Mouse (Mus musculus) liver, embryonic 14.5 days (tissue): ENCODE results near the gene Tnnt3. TPM values are rescaled to one million over a fixed set of nuclear protein-coding genes. Genes with fewer than 3 reads are reported as not detected.

Source experiments
- ATAC-seq: fragments of 200-750 bp; cut with Nextera tagmentation; 2 replicates; pipeline ENCODE4 v1.8.0; 2017; ENCODE audit warnings: moderate number of reproducible peaks, mild to moderate bottlenecking, moderate library complexity; ENCODE audit not compliant: insufficient read depth
- DNase-seq, 3 experiments: peaks; one replicate each; pipeline ENCODE4 v3.0.0-alpha.2; 2012 to 2013; ENCODE audit warnings: low read depth in 3 of 3, low spot score in 3 of 3
- H3K27ac ChIP-seq: fragments of 300-500 bp; sonication (generic); 2 replicates; pipeline ENCODE4 v1.5.1; 2014; ENCODE audit warnings: moderate library complexity, mild to moderate bottlenecking, control low read depth, inconsistent platforms
- H3K27me3 ChIP-seq: fragments of 300-500 bp; sonication (generic); 2 replicates; pipeline ENCODE4 v1.6.1; 2014; ENCODE audit warnings: mild to moderate bottlenecking, low read length, moderate library complexity; ENCODE audit not compliant: control insufficient read depth, insufficient read depth
- H3K36me3 ChIP-seq: fragments of 300-500 bp; sonication (generic); replicated peaks from 2 replicates; pipeline ENCODE4 v1.6.1; 2014; ENCODE audit warnings: low read depth; ENCODE audit not compliant: control insufficient read depth, insufficient read depth
- H3K4me1 ChIP-seq, 2 experiments: fragments of 200-500 bp in 1 of 2; fragments of 300-500 bp in 1 of 2; sonication (generic) in 1 of 2; replicated peaks; 2 replicates each; pipeline ENCODE4 v1.6.1; 2012 to 2014; ENCODE audit warnings: antibody characterized with exemption in 1 of 2, inconsistent platforms in 1 of 2, low read length in 1 of 2; ENCODE audit not compliant: control insufficient read depth in 2 of 2, insufficient read depth in 2 of 2
- H3K4me2 ChIP-seq: fragments of 300-500 bp; sonication (generic); 2 replicates; pipeline ENCODE4 v1.6.1; 2014; ENCODE audit warnings: low read depth, mild to moderate bottlenecking, control low read depth, moderate library complexity
- H3K4me3 ChIP-seq, 2 experiments: fragments of 200-500 bp in 1 of 2; fragments of 300-500 bp in 1 of 2; sonication (generic) in 1 of 2; 2 replicates each; pipeline ENCODE4 v1.5.1; 2012 to 2014; ENCODE audit warnings: low read depth in 2 of 2, low read length in 2 of 2, mild to moderate bottlenecking in 2 of 2, control low read depth in 1 of 2, inconsistent platforms in 1 of 2, moderate library complexity in 1 of 2; ENCODE audit not compliant: insufficient read depth in 1 of 2
- H3K9ac ChIP-seq: fragments of 300-500 bp; sonication (generic); replicated peaks from 2 replicates; pipeline ENCODE4 v1.6.1; 2014; ENCODE audit warnings: mild to moderate bottlenecking, control low read depth, moderate library complexity
- H3K9me3 ChIP-seq: fragments of 300-500 bp; sonication (generic); 2 replicates; pipeline ENCODE4 v1.6.1; 2016; ENCODE audit warnings: low read length, mixed read lengths; ENCODE audit not compliant: control insufficient read depth
- CTCF ChIP-seq: IDR thresholded peaks from 2 replicates; pipeline ENCODE4 v1.5.1; 2016; ENCODE audit warnings: antibody characterized with exemption, low read depth, control low read depth
- EP300 ChIP-seq: IDR thresholded peaks from 2 replicates; pipeline ENCODE4 v1.6.1; 2016; ENCODE audit warnings: antibody characterized with exemption, low read depth
- WGBS: fragments of 180-500 bp; shearing (Covaris S2); extraction: QIAGEN DNeasy Blood & Tissue Kit; methylation state at CpG from one replicate; pipeline ENCODE4 v1.1.7; 2014; ENCODE audit not compliant: insufficient replicate concordance; 5-methylcytosine and 5-hydroxymethylcytosine counted together
- polyA plus RNA-seq, 2 experiments: library from polyadenylated mRNA; depleted of rRNA in 1 of 2; stranded (reverse) in 1 of 2; unstranded in 1 of 2; fragments of >200 nt; fragmentation: Nextera tagmentation in 1 of 2; extraction: Ambion mirVana in 1 of 2; gene quantifications; 2 replicates each; pipeline versions ENCODE4 v1.2.1 to v1.2.3; 2012 to 2014

The Tnnt3 gene
- polyA plus RNA-seq, 2 experiments = 0.15 to 0.17 TPM

DNA sequence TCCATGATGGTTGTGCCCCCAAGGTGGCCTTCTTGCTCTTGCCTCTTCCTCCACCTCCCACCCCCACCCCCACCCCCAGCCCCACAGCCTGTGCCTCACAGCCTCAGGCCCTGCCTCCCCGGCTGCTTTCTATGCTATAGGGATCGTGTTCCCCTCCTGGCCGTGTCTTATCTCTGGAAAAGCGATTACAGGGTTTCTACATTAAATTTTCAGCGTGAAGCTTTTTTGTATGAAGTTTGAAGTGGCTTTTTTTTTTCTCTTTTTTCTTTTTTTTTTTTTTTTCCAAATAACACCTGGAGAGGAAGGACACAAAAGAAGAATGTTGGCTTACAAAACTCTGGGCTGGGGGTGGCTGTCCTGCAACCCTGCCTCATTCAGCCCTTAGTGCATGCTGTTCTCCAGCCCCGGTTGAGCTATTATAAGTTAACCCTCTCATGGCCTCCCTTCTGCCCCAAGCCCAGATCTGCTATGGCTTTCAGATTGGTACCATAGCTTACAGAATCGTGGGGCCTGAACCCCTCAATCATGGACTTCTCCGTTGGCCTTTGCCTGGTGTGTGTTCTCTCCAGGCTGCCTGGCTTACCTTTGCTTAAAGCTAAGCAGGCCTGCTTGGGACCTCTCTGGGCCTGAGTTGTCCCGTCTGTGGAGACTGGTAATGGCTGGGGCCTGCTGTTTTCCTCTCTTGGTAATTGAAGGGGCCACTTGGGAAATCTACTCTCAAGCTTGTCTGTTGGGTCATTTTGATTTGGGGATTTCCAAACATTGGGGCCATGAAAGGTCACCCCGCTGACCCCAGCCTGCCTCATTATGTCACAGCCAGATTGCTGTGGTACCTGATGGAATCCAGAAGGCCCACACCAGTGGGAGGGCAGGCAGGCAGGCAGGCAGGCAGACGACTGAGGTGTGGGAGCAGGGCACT, 55.0 kb downstream of the Tnnt3 start:
- 33% methylated on average over 11 of the region's 11 CpGs for WGBS
- Histone ChIP-seq H3K27me3 (no peaks in the 10 kb centered on the region), H3K27ac (no peak overlapping the region), H3K9ac (no peak overlapping the region), H3K4me2 (no peak overlapping the region), H3K4me3 (no peak overlapping the region), H3K4me1 (peaks cover 3 to 28% of the 10 kb centered on the region in 2 experiments; a peak in 3 of 4 replicates), H3K9me3 (no peaks in the 10 kb centered on the region), H3K36me3 (no peaks in the 10 kb centered on the region)
- ATAC-seq (no peak), DNase-seq (no peak)
- TF ChIP-seq CTCF (no peak), EP300 (no peak)

DNA sequence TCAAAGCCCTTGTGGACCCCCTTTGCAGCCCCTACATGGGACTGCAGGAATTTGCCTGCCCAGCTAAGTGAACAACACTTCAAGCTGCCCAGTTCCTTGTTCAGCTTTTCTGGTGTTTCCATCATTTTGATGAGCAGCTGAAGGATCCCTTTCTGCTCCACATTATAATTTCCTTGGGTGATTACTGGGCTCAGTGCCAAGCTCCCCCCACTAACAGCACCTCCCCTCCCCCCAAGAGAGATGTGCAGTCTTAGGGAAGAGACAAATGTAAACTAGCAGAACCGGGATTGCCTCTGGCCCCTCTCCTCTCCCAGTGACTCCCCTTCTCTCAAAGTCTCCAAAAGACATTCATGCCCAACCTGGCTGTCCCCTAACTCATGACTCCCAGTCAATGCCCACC, 56.0 kb downstream of the Tnnt3 start:
- 36% methylated on average over 1 of the region's 1 CpGs for WGBS

DNA sequence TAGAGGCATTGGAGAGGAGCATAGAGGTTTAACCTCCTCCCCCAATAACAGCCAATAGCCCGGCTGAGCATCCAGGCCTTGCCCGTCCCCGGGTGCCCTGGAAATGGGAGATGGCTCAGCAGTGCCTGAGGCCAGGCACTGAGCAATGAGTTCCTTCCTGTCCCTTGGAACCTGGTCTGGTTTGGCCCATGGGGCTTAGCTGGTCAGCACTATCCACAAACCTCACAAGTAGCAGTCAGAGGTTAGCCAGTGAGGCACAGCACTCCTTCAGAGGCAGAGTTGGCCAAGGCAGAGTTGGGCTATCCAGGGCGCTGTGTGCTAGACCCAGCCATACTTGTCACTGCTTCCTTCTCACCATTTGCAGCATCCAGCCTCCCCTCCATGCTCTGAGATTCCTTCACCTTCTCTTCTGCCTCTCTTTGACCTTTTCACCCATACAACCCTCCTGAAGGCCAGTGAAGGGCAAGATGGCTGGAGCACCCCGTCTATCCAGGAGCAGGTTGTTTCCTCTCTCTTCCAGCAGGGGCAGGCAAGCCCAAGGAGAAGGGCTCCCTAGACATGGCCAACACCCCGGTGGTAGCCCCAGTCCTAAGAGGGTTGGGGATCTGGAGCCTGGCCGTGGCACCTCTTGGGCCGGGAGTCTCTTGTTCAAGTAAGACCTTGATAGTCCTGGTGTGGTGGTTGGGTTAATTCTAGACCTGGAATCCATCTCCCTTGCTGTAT, 56.9 kb downstream of the Tnnt3 start:
- Histone ChIP-seq H3K27ac (no peak overlapping the region), H3K4me3 (no peak overlapping the region), H3K9me3 (no peaks in the 10 kb centered on the region), H3K4me2 (no peak overlapping the region), H3K4me1 (peaks cover 3 to 30% of the 10 kb centered on the region in 2 experiments; a peak in 3 of 4 replicates), H3K9ac (no peak overlapping the region), H3K36me3 (no peaks in the 10 kb centered on the region), H3K27me3 (no peaks in the 10 kb centered on the region)
- 60% methylated on average over 8 of the region's 8 CpGs for WGBS
- DNase-seq (no peak), ATAC-seq (no peak)
- no peak for TF ChIP-seq EP300
- TF ChIP-seq CTCF = no peak

More for the DNA sequence above, 56.0 kb downstream of the Tnnt3 start:
- no peaks in the 10 kb centered on the region for H3K36me3 ChIP-seq
- H3K9me3 ChIP-seq = no peaks in the 10 kb centered on the region
- no peak for DNase-seq
- no peak for TF ChIP-seq CTCF
- no peak for TF ChIP-seq EP300
- H3K27ac ChIP-seq = no peak overlapping the region
- ATAC-seq = no peak
- H3K9ac ChIP-seq = no peak overlapping the region
- peaks cover 3 to 28% of the 10 kb centered on the region in 2 experiments; a peak in 3 of 4 replicates for H3K4me1 ChIP-seq
- H3K27me3 ChIP-seq = no peaks in the 10 kb centered on the region
- no peak overlapping the region for H3K4me2 ChIP-seq
- H3K4me3 ChIP-seq = no peak overlapping the region

DNA sequence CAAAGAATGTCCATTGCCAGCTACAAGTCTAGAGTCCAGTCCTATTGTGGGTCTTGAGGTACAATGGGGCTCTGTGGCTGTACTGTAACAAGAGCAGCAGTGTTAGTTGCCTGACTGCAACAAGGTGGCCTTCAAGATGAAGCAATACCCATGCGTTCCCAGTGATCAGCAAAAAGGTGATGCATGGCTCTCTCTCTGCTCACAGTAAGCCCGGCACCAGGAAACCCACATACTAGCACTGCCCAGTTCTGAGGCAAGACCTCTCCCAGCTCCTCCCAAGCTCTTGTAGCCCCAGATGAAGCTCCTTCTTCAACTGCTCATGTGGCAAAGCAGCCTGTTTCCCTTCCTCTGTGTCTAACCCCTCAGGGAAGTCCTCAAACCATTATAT, 57.4 kb downstream of the Tnnt3 start:
- no peak overlapping the region for H3K4me3 ChIP-seq
- no peaks in the 10 kb centered on the region for H3K36me3 ChIP-seq
- no peak overlapping the region for H3K4me2 ChIP-seq
- H3K9ac ChIP-seq = no peak overlapping the region
- no peak overlapping the region for H3K27ac ChIP-seq
- no peak for DNase-seq
- WGBS = 49% methylated on average over 2 of the region's 2 CpGs
- H3K27me3 ChIP-seq = no peaks in the 10 kb centered on the region
- H3K4me1 ChIP-seq = peaks cover 3 to 34% of the 10 kb centered on the region in 2 experiments; a peak in 3 of 4 replicates
- no peak for ATAC-seq
- no peaks in the 10 kb centered on the region for H3K9me3 ChIP-seq
- TF ChIP-seq CTCF (no peak), EP300 (no peak)

DNA sequence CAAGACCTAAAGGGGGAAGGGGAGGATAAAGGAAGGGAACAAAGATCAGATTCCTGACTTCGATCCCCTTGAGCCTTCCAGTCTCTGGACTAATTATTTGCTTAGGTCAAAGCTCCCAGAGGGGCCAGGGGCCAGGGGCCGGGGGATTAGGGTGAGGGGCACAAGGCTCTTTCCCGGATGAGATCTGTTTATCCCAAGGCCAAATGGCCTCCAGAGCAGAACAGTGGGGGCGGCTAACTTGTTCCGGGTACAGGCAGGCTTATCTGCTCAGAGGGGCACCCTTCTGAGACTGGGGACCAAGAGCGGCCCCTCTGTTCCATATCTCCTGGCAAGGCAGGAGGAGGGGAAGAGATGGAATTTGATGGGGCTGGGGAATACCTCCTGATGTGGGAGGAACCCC, 59.1 kb downstream of the Tnnt3 start:
- H3K4me2 ChIP-seq = no peak overlapping the region
- H3K9me3 ChIP-seq = no peaks in the 10 kb centered on the region
- 47% methylated on average over 6 of the region's 6 CpGs for WGBS
- H3K36me3 ChIP-seq = no peaks in the 10 kb centered on the region
- H3K27me3 ChIP-seq = no peaks in the 10 kb centered on the region
- TF ChIP-seq CTCF (no peak), EP300 (no peak)
- no peak overlapping the region for H3K4me3 ChIP-seq
- DNase-seq = no peak
- no peak overlapping the region for H3K9ac ChIP-seq
- H3K27ac ChIP-seq = no peak overlapping the region
- H3K4me1 ChIP-seq = peaks cover 3 to 38% of the 10 kb centered on the region in 2 experiments; a peak in 3 of 4 replicates
- ATAC-seq = no peak
